Mouse (Mus musculus) cerebellum, postnatal 4 days (tissue): ENCODE measurements around the gene Cebpb.

ENCODE experiments used
- DNase-seq, 2 experiments: peaks; one replicate each; pipeline ENCODE4 v3.0.0; 2022; ENCODE audit warnings: low spot score in 2 of 2, mixed read lengths in 1 of 2

Gene Cebpb

DNA sequence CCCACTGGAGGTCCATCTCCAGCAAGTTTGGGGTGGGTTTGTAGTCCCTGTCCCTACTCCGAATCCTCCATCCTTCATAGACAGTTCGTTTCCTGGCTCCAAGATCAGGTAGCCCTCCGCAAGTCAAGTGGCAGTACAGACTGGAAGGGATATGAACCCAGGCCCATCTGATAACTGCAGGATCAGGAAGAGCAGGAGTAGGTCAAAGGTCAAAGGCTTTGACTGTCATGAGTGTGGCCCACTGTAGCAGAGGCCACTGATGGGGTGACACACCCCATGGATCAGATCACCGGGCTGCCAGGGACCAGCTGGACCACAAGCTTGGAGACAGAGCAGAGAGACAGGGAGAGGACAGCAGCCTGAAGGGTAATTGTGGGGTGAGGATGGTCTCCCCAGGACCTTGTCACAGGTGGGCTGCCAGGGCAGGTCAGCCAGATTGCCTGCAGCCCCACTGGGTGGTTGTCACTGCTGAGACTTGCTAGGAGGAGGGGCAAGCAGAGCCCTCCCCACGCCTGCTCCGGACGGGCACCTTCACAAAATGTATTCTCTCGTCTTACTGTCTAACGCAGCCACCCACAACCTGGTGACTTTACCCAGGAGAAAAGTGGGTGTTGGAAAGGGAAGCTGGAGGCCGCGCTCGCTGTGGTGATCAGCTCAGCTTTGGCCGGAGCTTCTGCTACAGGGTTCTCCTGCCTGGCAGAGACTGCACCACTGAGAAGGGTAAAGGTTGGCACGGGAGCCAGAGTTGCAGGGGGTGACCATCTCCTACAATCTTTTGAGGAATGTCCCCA is 3.4 kb downstream of the Cebpb start:
- DNase-seq = no peak

DNA sequence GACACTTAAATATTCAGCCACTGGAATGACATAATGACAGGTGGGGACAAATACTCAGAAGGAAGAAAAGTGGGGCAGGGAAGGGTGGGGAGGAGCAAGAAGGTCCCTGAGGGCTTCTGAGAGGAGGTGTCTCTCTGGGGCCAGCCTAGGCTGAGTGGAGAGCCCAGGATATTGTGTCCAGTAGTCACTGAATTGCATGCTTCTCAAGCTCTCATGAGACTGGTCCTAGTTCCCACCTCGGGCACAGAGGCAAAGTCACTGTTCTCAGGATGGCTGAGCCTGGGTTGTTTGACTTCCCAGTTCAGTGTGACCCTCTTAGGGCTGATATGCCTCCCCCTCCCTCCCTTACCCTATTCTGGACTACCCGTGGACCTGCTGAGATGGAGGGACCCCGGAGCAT is 4.1 kb downstream of the Cebpb start:
- no peak for DNase-seq

DNA sequence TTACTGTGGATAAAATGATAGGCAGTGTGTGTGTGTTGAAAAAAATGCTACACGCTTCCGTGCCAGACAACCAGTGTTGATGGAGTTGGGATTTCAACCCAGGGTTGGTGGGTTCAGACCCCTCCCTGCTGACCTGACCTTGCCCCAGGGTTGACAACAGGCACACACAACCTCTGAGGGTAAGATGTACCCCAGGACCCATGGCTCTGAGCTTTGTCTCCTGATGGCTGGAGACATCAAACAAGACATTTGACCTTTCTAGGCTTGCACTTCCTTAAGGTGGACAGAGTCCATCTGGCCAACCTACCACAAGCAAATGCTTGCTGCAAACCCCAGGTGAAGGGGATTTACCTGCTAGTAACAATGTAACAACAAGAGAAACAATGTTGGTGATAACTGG is 4.8 kb downstream of the Cebpb start:
- DNase-seq = no peak

DNA sequence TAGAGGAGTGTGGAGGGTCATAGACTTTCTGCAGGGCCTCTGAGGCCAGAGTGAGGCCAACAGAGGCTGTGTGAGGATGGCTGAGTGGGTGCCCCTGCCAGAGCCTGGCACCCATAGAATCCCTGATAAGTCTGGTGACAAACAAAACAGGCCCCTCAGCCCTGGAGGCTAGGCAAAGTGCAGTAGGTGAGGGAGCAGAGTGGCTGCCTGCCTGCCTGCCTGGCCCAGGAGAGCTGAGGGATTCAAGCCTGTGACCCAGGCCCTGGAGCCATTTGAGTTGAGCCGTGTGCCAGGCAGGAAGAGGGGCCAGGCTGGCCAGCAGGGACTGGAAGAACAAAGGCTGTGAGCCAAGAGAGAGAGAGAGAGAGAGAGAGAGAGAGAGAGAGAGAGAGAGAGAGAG is 5.5 kb downstream of the Cebpb start:
- no peak for DNase-seq

DNA sequence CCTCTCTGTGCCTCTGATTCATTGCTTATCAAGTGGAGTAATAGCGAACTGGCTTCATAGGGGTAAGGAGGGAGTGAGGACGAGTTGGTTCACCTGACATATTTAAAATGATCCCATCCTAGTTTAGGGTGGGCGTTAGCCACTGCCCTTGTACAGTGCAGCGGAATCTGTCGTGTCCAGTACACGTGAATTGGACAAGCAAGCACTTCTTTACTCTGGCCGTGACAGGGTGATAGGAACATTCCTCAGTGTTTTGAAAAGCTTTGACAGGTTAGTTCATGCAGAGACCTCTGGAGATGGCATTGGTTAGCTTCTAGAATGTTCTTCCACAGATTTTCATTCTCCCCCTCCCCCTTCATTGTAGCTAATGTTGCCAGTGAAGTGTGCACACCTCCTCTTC is 6.2 kb downstream of the Cebpb start:
- DNase-seq = no peak

DNA sequence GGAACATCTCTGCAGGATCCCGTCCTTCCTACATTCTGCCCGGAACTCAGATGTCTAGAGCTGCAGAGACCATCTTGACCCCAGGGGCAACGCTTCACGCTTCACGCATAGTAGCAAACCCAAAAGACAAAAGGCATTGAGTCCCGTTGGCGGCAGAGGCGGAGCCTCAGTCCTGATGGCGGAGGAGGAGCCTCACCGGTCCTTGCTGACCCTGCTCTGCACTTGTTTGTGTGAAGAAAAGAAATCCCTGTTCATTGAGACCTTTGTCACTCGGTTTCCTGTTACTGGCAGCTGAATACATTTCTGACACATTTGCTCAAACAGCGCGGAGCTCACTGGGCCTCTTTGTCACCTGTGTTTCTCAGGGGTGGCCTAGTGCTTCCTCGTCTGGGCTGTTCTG is 6.8 kb downstream of the Cebpb start:
- no peak for DNase-seq

DNA sequence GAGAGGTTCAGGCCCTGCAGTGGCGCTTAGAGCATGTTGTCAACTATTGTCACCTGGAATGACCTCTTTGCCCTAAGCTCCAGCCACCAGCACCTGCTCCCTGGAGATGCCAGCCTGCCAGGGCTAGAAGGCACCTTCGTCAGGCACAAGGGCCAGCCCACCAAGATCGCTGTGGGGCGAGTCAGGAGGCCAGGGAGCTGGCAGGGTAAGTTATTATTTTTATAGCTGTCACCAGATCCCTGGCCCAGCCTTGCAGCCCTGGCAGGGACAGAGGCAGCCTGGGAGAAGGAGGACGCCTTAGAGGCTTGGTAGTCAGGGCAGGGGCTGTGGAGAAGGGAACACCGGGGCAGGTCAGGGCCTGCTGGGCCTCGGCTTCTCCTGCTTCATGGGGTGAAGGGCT is 7.4 kb downstream of the Cebpb start:
- no peak for DNase-seq

DNA sequence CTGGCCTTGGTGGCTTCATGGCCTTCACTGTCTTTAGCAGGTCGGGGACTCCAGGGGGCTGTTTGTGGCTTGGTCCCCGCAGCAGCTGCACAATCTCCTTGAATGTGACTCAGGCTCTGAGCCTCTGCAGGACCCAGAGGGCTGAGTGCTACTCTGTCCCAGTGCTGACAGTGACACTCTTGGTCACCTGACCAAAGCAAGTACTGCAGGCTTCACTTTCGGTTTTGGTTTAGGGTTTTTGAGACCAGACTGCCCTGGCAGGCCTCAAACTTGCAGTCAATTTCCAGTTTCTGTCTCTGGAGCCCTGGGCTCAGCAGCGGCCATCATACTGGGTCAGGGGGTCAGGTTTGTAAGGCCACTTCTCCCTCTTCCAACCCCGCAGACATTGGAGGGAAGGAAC is 9.2 kb downstream of the Cebpb start:
- no peak for DNase-seq

DNA sequence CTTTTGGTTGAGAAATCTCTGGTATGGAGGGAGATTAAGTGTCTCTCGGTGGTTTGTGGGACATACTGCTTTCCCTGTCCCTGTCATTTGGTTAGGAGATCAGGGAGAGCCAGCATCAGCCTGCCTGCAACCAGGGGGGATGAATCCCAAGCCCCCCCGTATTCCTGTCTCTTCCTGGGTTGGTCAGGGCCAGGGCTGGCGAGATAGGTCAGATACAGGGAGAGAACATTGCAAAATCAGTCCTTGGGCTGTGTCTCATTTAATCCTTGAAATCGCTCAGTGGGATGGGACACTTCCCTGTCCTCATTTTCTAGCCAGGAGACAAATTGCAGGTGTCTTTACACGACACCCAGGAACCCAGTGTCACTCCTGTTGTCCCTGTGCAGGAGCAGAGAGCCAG is 11.3 kb downstream of the Cebpb start:
- no peak for DNase-seq

DNA sequence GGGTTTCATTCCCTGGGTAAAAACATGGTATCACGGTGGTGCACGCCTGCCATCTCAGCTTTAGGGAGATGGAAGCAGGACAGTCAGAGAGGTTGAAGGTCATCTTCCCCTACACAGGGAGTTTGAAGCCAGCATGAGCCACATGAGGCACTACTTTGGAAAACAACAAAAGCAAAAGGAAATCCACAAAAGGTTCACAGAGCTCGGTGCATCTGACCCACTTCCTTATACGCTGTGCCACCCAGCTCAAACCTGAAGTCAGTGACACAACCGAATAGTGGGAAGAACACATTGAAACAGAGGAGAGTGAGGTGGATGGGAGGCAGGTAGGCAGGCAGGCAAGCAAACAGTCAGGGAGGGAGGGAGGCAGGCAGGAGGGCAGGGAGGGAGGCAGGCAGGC is 12.8 kb downstream of the Cebpb start:
- DNase-seq = no peak

DNA sequence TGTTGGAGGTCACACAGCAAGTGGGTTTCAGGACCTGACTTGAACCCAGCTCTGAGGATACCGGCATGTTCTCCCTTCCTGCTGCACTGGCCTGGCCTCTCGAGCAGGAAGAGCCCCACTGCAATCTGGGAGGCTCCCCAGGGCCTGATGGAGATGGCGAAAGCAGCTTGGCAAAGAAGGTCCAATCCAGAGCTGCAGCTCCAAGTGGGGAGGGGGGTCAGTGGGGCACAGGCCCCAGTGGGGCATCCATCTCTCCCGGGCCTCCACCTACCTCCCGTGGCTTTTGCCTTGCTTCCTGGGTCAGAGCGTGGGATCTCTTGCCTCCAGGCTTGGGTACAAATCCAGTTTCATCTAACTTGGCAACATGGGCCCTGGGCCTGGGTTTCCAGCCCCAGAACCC is 13.4 kb downstream of the Cebpb start:
- no peak for DNase-seq

DNA sequence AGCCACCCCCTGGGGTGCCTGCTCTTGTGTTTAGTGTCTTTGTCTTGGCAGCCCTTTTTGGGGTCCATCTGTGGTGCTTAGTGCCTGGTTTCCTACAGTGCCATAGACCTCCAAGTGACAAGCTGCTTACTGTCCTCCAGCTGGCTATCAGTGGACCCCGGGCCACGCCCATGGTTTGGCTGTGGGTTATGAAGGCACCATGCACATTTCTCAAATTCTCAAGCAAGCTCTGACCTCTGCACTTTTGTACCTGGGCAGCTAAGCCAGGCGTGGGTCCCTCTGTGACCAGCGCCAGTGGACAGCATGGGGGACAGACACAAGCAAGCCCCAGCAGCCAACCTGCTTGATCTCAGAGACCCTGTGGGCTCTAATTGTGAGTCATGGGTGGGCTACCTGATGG is 15.7 kb downstream of the Cebpb start:
- no peak for DNase-seq

DNA sequence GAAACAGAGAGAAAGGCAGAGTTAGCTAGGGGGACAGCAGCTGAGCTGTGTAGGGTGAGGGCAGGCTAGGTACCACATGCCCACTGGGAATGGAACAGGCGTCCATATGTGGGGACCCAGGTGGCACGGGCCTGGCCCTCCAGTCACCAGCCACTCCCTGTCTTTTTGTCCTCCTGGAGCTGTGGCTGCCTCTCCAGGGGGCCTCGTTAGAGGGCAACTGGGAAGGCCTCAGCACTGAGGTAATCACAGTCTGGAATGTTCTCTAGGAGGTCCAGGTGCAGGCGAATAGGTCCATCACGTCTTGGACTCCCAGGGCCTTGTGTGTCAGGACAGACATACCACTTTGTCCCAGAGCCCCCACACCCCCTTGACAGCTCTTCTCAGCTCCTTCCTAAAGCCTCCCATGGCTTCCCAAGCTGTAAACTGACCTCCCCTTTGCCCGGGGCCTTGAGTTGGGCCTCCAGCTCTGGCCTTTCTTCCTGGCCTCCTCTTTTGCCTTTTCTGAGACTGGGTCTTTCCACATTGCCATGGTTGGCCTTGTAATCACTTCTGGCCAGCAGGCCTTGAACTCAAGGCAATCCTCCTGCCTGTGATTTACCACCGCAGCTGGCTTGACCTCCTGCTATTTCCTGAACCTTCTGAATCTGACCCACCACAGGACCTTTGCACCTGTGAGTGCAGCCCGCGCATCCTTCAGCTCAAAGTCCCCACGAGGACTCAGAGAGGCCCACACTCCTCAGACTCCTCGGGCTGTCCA is 17.6 kb downstream of the Cebpb start:
- DNase-seq = no peak

DNA sequence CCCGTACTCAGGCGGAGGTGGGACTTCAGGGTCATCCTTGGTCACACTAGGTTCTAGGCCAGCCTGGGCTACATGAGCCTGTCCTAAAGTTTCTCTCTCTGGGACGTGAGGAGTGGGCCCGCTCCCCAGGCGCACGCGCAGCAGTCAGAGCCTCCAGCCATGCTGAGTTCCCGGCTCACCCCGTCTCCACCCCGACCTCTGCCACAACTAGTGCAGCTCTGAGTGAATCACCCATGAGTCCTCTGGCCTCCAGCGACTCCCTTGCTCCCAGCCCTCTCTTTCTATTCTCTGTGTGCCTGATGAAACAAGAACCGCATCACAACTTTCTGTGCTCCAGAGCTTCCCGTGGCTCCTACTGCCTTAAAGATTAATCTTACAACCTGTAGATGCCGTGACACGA is 19.7 kb downstream of the Cebpb start:
- DNase-seq = no peak

DNA sequence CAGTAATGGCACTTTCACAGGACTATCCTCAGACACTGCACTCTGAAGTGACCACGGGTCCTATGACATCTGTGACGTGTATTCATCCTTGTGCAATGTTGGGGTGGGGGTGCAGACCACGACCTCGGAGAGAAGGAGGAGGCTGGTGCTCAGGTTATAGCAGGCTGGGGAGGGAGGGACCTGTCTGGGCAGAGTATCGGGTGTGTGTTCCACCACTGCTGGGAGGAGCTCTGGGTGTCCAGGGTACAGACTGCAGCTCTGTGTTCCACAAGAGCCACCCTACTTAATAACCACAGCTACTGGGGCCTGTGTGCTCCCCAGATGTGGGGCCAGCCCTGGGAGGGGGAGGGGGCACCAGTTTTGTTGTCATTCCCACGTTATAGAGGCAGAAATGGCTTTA is 21.3 kb downstream of the Cebpb start:
- DNase-seq = no peak

DNA sequence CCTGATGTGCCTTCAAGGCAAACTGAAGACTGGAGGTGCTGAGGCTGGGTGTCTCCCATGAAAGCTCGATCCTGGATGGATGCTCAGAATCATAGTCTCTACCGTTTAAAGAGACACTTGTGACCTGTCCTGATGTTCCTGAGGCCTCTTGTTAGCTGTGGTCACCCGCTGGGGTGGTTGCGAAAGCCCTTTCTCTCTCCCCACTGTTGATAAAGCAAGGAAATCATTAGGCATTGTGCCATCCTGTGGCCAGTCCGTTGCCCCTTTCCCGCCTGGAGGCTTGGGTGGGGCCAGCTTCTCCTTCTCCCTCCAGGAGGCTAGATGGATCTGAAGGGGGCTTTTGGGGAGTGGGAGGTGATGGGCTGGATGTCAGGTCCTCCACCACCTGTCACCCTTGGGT is 21.9 kb downstream of the Cebpb start:
- DNase-seq = no peak

DNA sequence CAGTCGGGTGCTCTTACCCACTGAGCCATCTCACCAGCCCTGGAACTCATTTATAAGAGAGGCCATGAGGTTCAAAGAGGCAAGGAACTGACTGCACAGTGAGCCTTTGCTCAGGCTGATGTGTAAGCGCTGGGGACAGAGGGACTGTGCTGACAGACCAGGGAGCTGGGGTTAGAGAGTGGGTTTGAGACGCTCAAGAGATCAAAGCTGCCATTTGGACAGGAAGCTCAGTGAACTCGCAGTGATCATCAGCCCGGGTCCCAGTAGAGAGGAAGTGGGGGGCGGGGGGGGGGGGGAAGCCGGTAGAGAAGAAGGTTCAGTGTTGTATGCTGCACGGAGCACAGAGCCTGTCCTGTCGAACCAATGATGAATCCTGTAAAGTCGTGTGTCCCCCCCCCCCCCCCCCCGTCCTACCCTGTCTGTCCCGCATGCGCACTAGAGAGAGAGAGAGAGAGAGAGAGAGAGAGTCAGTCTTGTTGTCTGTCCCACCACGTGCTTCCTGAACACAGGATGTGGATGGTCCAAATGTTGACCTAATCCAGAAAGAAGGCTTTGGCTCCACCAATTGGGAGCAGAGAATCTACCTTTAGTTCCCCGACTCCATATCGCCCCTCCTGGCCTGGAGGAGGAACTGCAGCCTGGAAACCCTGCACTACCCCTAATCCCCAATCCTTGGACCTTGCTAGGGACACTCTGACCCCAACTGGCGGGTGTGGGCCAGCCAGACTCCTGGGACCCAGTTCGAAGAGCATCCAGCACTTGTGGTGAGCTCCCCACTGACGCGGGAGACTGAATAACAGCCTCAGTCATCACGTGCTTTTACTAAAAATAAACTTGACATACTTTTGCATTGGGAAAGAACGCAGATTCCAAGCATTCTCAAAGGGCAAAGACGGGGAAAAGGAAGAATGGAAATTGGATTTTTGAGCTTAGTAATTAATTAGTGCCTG is 24.4 kb downstream of the Cebpb start:
- DNase-seq = no peak

DNA sequence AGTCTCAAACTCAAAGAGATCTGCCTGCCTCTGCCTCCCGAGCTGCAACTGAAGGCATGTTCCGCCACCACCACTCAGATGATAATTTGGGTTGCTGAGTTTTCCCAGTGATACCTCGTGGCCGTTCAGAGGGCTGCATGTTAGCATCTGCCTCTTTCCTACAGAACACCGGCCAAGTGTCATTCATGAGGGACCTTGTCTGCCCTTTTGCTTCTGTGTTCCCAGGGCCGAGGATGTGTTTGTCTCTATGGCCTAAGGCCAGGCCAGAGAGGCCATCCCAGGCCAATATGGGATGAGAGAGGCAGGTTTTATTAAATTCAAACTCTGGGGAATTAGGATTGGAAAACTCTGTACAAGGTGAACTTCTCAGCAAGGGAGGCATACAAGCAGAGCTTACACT is 25.6 kb downstream of the Cebpb start:
- DNase-seq = no peak

DNA sequence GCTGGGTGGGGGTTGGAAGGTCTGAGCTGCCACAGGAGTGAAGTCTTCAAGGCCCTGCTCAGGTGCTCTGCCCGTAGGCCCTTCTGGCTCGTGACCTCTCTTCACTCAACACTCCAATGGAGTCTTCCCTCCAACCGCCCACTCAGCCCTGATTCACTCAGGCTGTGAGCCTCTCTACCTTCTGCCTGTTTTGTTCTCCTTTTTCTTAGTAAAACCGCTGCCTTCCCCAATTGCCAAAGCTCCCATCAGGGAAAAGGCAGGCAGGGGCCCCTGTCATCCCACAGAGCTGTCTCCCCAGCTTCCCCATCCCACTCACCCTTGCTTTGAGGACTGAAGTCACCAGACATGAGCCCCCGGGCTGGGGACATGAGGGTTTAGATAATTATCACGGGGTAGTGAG is 26.3 kb downstream of the Cebpb start:
- no peak for DNase-seq

DNA sequence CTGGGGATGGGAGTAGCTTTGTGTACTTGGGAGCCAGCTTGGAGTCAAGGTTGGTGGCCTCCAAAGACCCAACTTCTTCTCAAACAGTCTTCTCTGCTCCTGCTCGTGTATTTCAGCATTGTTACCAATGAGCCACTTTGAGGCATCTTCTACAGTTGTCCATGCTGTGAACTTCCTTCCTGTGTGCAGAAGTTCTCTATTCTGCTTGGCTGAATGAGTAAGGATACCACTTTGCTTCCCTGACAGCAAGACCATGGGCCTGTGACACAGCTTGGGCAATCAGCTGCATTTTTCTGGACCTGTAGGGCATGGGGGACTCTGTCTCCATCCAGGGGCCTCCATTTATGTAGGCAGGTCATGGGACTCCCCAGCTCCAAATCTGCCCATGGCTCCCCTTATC is 28.5 kb downstream of the Cebpb start:
- no peak for DNase-seq

DNA sequence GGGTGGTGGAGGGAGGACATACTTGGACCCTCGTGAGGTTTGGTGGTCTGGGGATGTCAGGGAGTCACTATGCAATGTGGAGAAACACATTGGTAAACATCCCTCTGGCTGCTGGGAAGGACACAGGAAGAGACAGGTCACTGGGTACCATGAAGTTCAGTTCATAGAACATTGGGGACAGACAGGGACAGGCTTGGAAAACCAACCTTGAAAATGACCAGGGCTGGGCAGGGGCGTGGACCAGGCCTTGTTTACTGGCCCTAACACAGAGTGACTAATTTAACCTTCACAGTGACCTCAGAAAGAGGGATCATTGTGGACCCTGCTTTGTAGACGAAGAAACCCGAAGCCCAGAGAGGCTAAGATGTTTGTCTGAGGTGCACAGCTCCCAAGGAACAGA is 30.8 kb downstream of the Cebpb start:
- no peak for DNase-seq

DNA sequence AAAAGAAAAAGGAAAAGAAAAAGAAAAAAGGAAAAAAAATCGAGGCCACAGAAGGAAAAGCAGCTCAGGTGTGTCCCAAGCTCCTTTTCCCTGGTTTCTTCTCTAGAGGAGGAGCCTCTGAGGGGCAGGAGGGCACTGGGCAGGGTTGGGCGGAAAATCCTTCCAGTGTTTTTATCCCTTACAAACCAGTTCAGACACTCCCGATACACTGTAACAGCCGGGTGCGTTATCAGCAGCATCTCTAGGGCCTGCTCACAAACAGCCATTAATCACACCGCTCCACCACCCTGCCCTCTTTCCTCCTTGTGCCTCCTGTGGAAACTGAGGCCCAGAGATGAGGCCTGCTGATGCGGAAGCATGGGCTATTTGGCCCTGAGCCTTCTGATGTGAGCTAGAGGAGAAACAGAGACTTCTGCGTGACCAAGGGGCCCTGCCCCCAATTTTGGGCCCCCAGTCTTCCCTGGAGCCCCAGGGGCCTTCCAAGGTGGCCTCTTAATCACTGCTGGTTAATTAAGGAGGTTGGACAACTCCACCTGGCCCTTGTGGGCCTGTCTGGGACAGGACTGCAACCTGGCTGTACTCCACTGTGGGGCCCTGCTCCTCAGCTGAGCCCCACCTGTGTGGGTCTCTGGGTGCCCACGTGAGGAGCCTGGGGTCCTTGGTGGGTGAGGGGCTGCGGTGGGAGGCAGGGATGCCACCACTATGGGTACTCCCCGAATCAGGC is 32.6 kb downstream of the Cebpb start:
- no peak for DNase-seq
